14 mouse cellular contexts compared by ENCODE assay signal in genomic region chr11:4303033-4303432, GRCm38 (mm10). TPM values are rescaled to one million over a fixed set of nuclear protein-coding genes. Genes with fewer than 3 reads are reported as not detected.
DNase-seq lines count a peak whose midpoint lies in the region; ATAC-seq and TF ChIP-seq lines count a peak whose summit lies in the region.
"Had no signal": no experiment of that assay in that cellular context is flagged by ENCODE, and none has a peak within 500 bp of the region (broad histone marks: within the 10 kb centered on the region; RNA-seq: fewer than 3 reads in every experiment).

No protein-coding gene starts in this region.

- no peak for TF ChIP-seq EP300 in stomach, postnatal 0 days (optimal IDR thresholded peaks at IDR 0.05)

- no peak for TF ChIP-seq CTCF in stomach, postnatal 0 days (IDR thresholded peaks at IDR 0.05; ENCODE audit: low read depth)

- no peak for ATAC-seq in stomach, postnatal 0 days (ENCODE audit: low FRiP score, low TSS enrichment)
- ATAC-seq in intestine, embryonic 15.5 days: no peak

- no peak overlapping the region for H3K4me3 ChIP-seq in heart, embryonic 10.5 days
- no peak overlapping the region for H3K4me3 ChIP-seq in stomach, postnatal 0 days (ENCODE audit: low read depth, low read length)
- no peak overlapping the region for H3K4me3 ChIP-seq in intestine, embryonic 15.5 days (replicated peaks)
- H3K4me3 ChIP-seq: hindbrain, embryonic 13.5 days; lung, embryonic 15.5 days had no signal

- 33% methylated on average over 9 of the region's 9 CpGs for WGBS in heart, embryonic 10.5 days
- WGBS in stomach, postnatal 0 days: 39% methylated on average over 9 of the region's 9 CpGs
- 65% methylated on average over 9 of the region's 9 CpGs for WGBS in intestine, embryonic 15.5 days

- peak overlapping the region; percentile 75 for H3K27ac ChIP-seq in heart, embryonic 10.5 days
- H3K27ac ChIP-seq in stomach, postnatal 0 days (replicated peaks): peak overlapping the region; percentile 58
- no peak overlapping the region for H3K27ac ChIP-seq in intestine, embryonic 15.5 days
- H3K27ac ChIP-seq: hindbrain, embryonic 13.5 days; lung, embryonic 15.5 days had no signal

- no peaks in the 10 kb centered on the region for H3K36me3 ChIP-seq in heart, embryonic 10.5 days
- no peaks in the 10 kb centered on the region for H3K36me3 ChIP-seq in stomach, postnatal 0 days (ENCODE audit: control insufficient read depth, insufficient read depth, low read length)
- H3K36me3 ChIP-seq in intestine, embryonic 15.5 days: no peaks in the 10 kb centered on the region
- H3K36me3 ChIP-seq: hindbrain, embryonic 13.5 days; lung, embryonic 15.5 days had no signal

- no peak overlapping the region for H3K9ac ChIP-seq in stomach, postnatal 0 days (ENCODE audit: low read length)
- H3K9ac ChIP-seq in intestine, embryonic 15.5 days: no peak overlapping the region
- H3K9ac ChIP-seq: hindbrain, embryonic 13.5 days; lung, embryonic 15.5 days had no signal

- H3K9me3 ChIP-seq in heart, embryonic 10.5 days: no peaks in the 10 kb centered on the region
- H3K9me3 ChIP-seq in stomach, postnatal 0 days (ENCODE audit: control insufficient read depth, low read length): no peaks in the 10 kb centered on the region
- H3K9me3 ChIP-seq in intestine, embryonic 15.5 days: no peaks in the 10 kb centered on the region
- H3K9me3 ChIP-seq: hindbrain, embryonic 13.5 days; lung, embryonic 15.5 days had no signal

- H3K27me3 ChIP-seq in heart, embryonic 10.5 days (ENCODE audit: insufficient read depth, poor library complexity, severe bottlenecking): peaks cover 26% of the 10 kb centered on the region; the same call in 1 of the 2 replicates
- no peaks in the 10 kb centered on the region for H3K27me3 ChIP-seq in stomach, postnatal 0 days (ENCODE audit: control insufficient read depth, insufficient read depth, low read length)
- no peaks in the 10 kb centered on the region for H3K27me3 ChIP-seq in intestine, embryonic 15.5 days (replicated peaks)
- H3K27me3 ChIP-seq: hindbrain, embryonic 13.5 days; lung, embryonic 15.5 days had no signal

- DNase-seq in adrenal gland, postnatal 10 days: peak; percentile 40
- no peak for DNase-seq in adrenal gland, postnatal 4 days (ENCODE audit: low spot score in 2 of 2)
- peak; percentile 24 for DNase-seq in retina, postnatal 1 day
- no peak for DNase-seq in retina, embryonic 14.5 days (ENCODE audit: low spot score)
- no peak for DNase-seq in heart, embryonic 10.5 days (ENCODE audit: low spot score)
- no peak for DNase-seq in stomach, postnatal 0 days (ENCODE audit: low spot score)
- no peak for DNase-seq in cerebellum, adult 9-10 months
- DNase-seq: B cell, adult 2 months; kidney, adult 8-10 months; midbrain, embryonic 14.5 days had no signal

- peaks cover 33% of the 10 kb centered on the region for H3K4me1 ChIP-seq in heart, embryonic 10.5 days
- peaks cover 6% of the 10 kb centered on the region; the same call in 1 of the 2 replicates for H3K4me1 ChIP-seq in stomach, postnatal 0 days (replicated peaks; ENCODE audit: control insufficient read depth, insufficient read depth)
- H3K4me1 ChIP-seq in intestine, embryonic 15.5 days (replicated peaks): peaks cover 4% of the 10 kb centered on the region; the same call in 1 of the 2 replicates

- no peak overlapping the region for H3K4me2 ChIP-seq in stomach, postnatal 0 days (replicated peaks; ENCODE audit: low read depth)
- H3K4me2 ChIP-seq in intestine, embryonic 15.5 days (replicated peaks): no peak overlapping the region
- H3K4me2 ChIP-seq: hindbrain, embryonic 13.5 days; lung, embryonic 15.5 days had no signal

RNA-seq across cellular contexts. Expression of gene Lif, which starts 45.7 kb away (rescaled TPM):
- under 1 TPM; 0.30 to 0.69 TPM for total RNA-seq in adrenal gland, postnatal 10 days (2021)
- under 1 TPM; 0.76 to 0.99 TPM for total RNA-seq in adrenal gland, postnatal 4 days (2021)
- polyA plus RNA-seq in heart, embryonic 10.5 days (2016; fragmentation: Nextera tagmentation; extraction: Ambion mirVana): 0.11 and 0.21 TPM in 2 replicates
- 0.61 and 1.1 TPM in 2 replicates for polyA plus RNA-seq in stomach, postnatal 0 days (2015; fragmentation: Nextera tagmentation; extraction: Ambion mirVana)
- 0.62 and 0.92 TPM in 2 replicates for polyA plus RNA-seq in intestine, embryonic 15.5 days (2015; fragmentation: Nextera tagmentation; extraction: Ambion mirVana)
- polyA plus RNA-seq: midbrain, embryonic 14.5 days; neural tube, embryonic 14.5 days had no signal

Comparison
In these comparisons a context has a peak if more than half of its experiments do, and no peak if none do; other contexts are left out.
1. DNase-seq: peak in adrenal gland, postnatal 10 days (single experiment) and retina, postnatal 1 day (single experiment); none in adrenal gland, postnatal 4 days (0 of 2), retina, embryonic 14.5 days (single experiment), heart, embryonic 10.5 days (single experiment), stomach, postnatal 0 days (single experiment) and cerebellum, adult 9-10 months (single experiment).